Mouse (Mus musculus) spleen, postnatal 10 days (tissue): Measurements from ENCODE around the gene Ccdc171.
"Not testable (repeated sequence)": the region's sequence is repeated elsewhere in the genome, so short reads cannot be mapped to it uniquely, and the experiment has no call there.

Experiments used
- DNase-seq, 2 experiments: peaks; one replicate each; pipeline ENCODE4 v3.0.0; 2021 to 2022; ENCODE audit warnings: low spot score in 2 of 2

The Ccdc171 gene

DNA sequence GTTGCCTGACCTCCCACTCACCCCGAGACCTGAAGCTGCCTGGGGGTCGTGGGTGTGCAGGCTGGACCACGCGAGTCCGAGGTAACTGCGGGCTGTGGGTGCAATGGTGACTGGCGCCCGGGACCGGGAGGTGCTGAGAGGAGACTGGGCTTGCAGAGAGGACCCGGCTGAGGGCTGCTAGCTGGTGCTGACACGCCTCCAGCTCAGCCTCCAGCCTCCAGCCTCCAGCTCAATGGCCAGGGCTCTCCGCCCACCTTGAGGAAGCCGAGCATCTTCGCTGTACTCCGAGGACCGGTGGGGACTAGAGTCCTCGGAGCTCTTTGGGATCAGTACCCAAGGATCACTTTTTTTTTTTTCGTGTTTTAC, 328 bp downstream of the Ccdc171 start:
- no peak for DNase-seq

DNA sequence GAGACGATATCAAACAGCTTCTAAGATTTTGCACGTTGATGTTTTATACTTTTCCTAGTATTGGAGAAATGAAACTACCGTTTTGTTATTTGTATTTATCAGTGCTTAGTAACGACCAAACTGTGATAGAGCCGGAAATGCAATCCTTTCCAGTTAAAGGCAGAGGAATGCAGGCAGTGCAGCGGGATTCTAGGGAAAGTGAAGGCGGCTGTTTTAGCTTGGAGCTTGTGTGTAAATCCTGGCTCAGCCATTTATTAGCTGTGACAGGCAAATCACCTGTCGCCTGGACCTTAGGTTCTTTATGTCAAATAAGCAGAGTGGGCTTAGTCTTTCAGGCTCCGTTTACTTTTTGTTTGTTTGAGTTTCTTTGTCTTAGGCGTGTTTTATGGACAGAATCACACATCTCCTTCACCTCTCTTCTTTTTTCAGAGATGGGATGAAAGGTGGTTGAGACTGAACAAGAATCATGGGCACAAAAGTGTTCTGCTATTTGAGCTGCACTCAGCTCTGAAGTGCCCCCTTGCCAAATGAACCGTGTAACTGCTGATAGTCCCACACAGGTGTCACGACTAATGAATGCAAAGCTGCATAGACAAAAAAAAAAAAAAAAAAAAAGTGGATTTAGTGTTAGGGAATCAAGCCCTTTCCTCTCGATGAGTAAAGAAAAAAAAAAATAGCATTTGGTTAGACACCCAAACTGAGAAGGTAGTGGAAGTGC, 1.1 kb downstream of the Ccdc171 start:
- DNase-seq, result no peak

DNA sequence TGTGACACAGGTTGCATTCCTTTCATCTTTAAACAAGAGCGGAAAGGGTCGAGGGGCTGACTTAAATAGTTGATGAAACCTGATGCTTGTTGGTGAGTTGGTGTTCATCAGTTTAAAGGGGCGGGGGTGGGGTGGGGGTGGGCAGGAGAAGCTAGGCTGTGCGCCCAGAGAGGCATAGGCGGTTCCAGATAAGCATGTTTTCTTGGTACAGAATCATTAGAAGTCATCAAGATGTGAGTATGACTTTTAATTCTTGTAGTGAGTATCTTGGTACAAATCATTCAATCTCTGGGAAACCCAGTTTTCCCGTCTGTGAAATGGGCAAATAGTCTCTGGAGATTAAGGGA, 1.6 kb downstream of the Ccdc171 start:
- no peak for DNase-seq

DNA sequence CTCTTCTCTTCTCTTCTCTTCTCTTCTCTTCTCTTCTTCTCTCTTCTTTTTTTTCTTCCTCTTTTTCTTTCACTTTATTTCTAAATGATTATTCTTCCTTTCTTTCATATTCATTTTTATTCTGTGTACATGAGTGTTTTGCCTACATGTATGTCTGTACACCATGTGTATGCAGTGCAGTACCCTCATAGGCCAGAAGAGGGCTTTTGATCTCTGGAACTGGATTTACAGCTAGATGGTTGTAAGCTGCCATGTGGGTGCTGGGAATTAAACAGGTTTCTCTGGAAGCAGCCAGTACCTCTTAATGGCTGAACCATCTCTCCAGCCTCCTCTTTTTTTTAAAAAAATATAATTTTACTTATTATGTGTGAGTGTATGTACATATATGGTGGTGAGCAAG, 2.6 kb downstream of the Ccdc171 start:
- peak; percentile 48 to 79 for DNase-seq

DNA sequence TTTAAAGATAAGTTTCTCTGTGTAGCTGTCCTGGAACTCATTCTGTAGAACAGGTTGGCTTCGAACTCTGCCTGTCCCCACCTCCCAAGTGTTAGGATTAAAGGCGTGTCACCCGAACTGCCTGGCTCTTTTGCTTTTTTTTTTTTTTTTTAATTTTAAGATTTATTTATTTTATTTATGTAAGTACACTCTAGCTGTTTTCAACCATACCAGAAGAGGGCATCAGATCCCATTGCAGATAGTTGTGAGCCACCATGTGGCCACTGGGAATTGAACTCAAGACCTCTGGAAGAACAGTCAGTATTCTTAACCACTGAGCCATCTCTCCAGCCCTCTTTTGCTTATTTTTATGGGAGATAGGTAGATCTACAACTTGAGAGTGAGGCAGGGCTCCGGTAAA, 4.7 kb downstream of the Ccdc171 start:
- DNase-seq, result not testable (repeated sequence)

DNA sequence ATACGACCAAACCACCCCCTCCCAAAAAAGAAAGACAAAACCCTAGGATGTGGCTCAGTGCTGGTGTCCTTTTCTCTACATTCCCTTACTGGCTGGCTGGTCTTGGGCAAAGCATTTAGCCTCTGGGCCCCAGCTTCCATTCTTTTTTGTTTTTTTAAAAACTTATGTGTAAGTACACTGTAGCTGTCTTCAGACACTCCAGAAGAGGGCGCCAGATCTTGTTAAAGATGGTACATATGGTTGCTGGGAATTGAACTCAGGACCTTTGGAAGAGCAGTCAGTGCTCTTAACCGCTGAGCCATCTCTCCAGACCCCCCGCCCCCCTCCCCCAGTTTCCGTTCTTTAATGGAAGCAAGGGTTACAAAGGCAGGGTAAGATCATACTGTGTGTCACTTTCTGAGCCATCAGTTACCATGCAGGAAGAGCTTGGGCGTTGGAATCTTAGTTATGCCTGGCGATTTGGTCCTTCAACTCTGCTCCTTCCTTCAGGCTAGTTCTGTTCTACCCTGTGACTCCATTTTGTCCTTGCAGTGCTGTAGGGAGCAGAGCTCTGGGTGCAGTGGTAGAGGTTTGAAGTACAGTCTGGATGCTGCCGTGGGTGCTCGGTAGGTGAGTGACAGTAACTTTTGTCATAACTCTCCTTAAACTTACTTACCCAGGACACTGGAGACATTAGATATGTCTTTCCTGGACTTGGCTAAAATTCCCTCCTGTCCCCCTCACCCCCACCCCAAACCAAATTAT, 8.0 kb downstream of the Ccdc171 start:
- DNase-seq, result no peak

DNA sequence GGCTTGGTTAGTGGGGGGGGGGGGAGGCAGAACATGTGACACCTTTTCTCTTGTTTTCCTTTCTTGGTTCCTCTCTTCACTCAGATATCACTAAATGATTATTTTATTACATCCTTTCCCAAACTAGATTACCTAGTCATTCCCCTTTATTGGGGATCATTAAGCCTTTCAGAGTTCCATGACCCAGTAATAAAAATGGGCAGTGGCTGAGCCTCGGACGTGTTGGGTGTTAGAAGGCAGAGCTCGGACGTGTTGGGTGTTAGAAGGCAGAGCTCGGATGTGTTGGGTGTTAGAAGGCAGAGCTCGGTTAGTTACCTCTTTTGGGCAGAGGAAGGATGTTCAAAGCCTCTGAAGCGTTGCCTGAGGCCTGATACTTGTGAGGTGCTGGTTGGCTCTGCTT, 8.7 kb downstream of the Ccdc171 start:
- no peak for DNase-seq

DNA sequence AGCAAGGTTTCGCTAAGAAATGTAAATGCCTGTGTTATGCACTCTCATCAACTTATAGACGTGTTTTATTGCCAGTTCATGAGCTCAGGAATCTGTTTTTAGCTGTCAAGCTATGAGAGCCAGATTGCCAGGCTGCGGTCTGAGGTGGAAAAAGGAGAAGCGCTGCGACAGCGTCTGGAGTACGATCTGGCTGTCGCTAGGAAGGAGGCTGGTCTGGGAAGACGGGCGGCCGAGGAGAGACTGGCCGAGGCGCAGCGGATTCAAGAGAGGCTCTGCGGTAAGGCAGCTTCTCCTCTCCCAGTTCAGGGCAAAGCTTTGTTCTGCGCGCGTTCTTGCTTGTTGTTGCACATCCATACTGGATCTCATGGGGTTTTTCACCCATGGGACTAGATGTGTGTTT, 24.2 kb downstream of the Ccdc171 start:
- no peak for DNase-seq

DNA sequence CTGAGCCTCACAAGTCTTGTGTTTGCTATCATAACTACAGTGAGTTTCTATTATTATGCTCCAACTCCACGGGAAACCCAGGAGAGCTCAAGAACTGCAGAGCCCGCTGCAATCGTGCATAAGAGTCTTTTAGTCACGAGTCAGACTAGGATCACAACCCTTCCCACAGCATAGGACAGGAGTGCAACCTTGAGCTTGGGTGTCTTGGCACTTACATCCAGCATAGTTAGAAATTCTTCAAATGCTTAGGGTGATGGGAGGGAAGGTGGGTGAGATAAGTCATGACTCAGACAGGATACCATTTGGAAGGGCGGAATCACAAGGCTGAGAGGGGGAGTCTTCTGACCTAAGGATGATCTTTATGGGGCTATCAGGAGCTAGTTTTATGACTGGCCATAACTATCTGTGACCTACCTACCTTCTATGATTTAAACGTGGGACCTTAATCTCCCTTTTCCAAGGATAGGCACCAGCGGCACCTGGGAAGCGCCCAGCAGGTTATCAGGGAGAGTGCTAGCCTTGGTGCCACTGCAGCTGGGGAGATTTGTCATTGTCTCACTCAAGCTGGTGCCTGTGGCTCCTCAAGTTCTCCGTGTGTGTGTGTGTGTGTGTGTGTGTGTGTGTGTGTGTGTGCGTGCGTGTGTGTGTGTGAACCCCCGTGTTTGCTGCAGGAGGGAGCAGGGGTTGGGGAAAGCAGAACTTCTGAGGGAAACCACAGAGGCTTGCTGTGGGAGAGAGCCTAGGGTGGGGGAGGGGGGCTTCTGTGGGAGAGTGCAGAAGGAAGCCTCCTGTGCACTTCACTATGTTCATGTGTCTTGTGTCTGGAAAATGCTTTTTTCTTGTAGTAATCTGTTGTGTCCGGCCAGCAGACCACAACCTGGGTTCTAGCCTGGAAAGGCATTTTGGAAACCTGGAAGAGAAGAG, 42.1 kb downstream of the Ccdc171 start:
- no peak for DNase-seq

DNA sequence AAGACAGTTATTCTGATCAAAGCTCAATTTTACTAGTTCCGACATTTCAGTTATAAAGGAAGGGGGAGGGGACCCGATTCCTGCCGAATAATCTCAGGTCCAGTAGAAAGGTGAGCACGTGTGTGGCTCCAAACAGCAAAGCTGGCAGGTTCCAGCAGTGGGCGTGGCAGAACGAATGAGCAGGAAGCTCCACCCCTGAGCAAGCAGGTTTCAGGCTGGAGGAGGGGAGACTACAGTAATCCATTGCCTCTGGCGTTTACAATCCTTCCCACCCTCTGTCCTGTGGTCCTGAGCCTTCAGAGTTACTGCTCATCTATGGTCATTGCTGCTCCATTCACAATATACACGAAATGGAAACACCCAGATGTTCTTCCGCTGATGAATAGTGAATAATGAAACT, 42.8 kb downstream of the Ccdc171 start:
- peak; percentile 18 to 52 for DNase-seq

DNA sequence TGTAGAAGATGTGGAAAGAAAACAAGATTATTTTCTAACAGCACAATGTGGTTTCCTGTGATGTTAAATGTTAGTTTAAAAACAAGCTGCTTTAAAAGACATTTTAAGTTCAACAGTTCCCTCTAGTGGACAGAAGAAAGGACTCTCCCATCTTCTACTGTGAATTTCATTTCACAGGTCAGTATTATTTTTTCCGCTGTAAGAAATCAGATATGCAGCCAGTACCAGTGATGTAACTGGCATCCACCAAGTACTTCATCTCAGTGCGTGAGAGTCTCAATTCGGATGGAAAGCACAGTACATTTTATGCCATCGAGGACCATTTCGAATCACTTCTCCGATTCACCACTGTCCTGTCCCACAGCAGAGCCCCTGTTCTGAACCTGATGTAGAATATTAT, 45.2 kb downstream of the Ccdc171 start:
- no peak for DNase-seq

DNA sequence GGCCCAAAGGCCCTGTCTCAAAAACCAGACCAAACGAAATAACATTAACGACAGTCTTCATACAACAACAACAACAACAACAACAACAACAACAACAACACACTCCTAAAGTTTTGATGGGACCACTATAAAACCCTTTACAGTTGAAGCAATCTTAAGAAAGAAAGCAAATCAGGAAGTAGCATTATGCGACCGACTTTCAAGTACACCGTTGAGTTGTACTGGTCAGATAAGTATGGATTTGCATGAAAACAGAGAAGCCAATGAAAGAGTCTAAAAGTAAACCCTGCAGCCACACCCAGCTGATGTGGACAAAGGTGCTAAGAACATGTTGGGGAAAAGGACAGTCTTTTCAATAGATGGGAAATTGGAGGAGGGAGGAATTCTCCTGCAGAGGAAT, 45.7 kb downstream of the Ccdc171 start:
- no peak for DNase-seq

DNA sequence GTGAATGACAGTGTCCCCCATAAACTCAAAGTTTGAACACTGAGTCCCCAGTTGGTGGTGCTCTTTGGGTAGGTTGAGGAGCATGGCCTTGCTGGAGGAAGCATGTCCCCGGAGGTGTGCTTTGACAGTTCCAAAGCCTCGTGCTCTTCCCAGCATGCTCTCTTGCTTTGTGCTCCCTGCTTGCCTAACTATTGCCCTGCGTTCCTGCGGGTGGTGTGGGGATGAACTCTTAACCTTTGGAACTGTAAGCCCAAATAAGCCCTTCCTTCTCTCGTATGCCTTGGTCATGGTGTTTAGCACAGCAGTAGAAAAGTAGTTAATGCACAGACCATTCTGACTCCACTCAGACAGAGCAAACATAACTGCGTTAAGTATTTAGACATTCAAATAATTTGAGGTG, 47.2 kb downstream of the Ccdc171 start:
- no peak for DNase-seq

DNA sequence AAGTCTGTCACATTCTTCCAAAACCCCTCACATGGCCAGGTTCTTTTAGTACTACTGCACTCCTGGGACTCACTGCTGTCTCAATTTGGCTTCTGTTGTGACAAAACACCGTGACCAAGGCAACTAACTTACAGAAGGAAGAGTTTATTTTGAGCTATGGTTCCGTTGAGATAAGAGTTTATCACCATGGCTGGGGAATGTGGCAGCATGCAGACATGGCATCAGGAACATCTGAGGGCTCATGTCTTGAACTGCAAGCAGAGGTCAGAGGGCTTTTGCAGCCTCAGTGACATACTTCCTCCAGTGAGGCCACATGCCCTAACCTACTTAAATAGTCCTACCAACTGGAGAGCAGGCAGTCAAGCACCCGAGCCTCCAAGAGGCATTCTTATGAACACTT, 51.0 kb downstream of the Ccdc171 start:
- DNase-seq, result no peak

DNA sequence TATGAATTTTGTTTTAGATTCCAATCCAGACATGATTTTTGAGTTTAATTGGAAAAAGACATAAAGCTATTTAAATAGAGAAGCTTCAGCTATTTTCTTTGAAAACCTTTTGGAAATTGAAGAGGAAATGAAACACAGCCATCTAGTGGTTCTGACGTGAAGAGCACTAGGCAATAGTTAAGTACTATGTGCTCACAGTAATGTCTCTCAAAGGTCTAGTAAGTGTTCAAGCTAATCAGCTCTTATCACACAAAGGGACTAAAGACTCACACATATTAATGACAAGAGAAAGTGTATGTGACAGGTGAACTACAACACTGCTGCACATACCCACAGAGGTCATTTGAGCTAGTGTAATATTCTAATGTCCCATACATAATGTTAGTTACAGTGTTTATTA, 54.8 kb downstream of the Ccdc171 start:
- no peak for DNase-seq

DNA sequence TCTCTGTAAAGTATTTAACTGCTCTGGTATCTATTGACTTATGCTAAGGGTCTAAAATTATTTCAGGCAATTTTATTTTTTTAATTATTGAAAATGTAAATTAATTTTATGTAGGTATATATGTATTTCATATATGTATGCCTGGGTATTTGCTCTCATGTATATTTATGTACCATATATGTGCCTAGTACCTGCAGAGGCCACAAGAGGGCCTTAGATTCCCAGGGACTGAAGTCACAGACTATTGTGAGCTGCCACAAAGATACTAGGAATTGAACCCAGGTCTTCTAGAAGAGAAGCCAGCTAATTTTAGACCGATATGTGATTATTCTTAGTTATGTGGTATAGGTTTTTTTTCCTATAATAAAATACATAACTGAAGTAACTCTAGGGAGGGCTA, 62.2 kb downstream of the Ccdc171 start:
- no peak for DNase-seq

DNA sequence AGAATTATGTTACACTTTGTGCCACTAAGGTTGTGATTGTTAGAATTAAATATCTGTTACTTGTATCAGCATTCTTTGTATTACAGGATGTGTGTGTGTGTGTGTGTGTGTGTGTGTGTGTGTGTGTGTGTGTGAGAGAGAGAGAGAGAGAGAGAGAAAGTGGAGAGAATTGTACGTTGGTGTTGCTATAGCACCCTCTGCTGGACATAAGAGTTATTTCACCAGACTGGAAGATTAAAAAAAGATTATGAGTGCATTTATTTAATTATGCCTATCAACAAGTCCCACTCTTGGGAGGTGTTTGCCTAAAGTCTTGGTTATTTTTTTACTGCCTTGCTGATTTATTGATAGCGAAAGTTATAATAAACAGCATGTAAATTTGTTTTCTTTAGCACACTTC, 71.1 kb downstream of the Ccdc171 start:
- DNase-seq, result no peak

DNA sequence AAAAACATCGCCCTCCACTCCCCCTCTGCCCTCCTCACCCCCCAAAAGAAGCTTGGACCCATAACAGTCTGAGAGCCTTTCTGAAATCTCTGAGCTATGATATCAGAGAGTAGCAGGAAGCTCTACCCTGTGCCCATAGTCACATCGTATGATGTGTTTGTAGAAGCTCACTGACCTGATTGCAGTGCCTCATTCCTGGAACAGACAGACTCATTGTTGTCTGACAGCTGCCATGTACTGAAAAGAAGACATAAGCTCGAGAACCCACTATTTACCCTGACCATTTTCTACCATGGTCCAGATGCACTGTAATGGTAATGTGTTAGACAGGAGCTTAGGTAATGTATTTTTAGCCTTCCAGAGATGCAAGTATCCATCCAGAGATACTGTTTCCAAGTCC, 85.8 kb downstream of the Ccdc171 start:
- no peak for DNase-seq

DNA sequence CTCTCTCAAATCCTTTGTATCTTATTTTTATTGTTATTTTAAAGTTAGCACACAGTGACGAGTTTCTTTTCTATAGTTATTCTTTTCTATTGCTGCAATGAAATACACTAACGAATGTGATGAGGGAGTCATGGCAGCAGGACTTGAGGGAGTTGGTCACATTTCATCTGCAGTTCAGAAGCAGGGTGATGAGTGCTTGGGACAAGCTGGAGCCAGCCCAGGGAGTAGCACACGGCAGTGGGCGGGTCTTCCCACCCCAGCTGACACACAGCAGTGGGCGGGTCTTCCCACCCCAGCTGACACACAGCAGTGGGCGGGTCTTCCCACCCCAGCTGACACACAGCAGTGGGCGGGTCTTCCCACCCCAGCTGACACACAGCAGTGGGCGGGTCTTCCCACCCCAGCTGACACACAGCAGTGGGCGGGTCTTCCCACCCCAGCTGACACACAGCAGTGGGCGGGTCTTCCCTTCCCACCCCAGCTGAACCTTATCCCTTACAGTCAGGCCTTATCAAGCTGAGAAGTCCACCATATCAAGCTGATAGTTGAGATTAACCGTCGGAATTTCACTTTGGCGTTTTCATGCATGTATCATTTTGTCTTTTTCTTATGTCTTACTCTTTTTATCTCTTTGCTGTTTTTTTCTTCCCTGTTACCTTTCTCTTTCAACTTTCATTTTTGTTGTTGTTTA, 97.8 kb downstream of the Ccdc171 start:
- not testable (repeated sequence) for DNase-seq

DNA sequence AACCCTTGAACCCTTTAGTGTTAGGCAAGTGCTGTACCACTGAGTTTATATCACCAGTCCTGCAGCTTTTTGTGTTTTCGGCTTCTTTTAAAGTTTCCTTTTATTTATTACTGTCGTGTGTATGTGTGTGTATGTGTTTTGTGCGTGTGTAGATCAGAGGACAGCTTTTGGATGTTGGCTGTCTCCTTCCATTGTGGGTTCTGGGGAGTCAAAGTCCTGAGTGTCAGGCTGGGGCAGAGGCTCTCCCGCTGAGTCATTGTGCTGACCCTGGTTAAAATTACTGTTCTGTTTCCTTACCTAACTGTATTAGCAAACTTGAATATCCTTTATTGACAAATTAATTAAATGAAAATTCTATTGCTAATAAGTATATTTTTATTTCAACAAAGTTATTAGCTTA, 98.4 kb downstream of the Ccdc171 start:
- no peak for DNase-seq

DNA sequence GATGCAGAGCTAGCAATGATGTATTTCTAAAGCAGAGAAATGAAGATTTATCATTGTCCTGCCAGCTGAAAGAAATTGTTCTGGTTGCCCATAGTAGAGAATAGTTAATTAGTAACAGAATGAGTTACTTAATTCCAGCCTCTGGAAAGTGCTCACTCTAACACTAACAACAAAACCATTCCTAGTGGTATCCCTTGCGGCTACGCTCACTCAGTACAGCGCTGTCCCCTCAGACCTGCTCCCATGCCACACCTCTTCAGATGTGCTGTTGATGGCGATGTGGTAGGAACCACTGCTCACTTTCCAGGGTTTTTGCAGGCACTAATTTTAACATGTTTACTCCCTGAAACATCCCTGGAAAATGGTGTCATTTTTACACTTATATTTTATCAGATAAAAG, 126.1 kb downstream of the Ccdc171 start:
- DNase-seq, result no peak

DNA sequence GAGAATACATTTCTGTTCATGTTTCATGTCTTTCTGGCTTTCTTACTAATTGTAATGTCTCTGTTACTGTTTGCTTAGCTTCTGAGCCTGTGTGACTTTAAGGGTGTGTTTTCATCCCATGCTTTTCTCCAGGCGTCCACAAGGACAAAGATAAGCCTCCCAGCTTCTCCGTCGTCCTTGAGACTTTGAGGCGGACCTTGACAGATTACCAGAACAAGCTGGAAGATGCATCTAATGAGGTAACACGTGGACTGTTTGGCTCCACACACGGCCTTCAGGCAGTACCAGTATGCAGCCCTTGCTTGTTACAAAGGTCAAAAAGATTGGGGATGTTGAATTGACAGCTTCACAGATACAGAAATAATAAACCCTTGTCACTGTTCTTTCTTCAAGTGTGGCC, 130.1 kb downstream of the Ccdc171 start:
- no peak for DNase-seq
